Mouse (Mus musculus) kidney, postnatal 4 days (tissue): Measurements from ENCODE around the gene Plekhf1.

Source experiments
- DNase-seq, 2 experiments: peaks; one replicate each; pipeline ENCODE4 v3.0.0; 2021; ENCODE audit warnings: mixed read lengths in 2 of 2

The Plekhf1 gene

DNA sequence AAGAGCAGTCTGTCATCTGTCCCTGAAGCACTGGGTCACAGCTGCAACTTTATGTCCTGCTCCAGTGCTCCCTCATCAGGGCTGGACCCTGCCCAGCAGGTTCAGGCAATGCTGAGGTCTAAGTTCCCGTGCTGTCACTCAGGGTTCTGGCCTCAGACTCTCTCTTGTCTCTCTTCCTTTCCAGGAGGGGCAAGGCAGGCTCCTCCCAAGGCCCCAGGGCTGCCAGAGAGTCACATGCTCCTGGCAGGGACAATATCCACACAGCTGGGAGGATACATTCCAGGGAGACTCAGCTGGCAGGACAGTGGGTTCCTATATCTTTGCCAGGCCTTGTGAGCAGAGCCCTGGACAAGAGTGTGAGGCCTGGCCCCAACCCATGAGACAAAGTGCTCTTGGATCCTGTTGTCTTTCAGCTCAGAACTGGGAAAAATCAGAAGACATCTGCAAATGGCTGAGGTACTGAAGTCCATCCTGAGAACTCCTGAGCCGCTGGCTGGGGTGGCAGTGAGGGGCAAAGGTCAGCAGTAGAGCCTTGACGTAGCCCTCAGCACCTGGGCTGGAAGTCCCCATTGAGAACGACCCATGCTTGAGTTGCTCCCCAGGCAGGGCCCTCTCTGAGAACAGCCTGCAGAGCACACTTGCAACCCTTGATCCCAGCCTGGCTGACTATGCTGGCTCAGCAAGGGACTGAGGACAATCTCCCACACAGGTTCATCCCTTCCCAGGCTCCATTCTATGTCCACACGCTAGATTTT lies 10.2 kb downstream of the Plekhf1 start:
- peak; percentile 66 to 78 for DNase-seq

DNA sequence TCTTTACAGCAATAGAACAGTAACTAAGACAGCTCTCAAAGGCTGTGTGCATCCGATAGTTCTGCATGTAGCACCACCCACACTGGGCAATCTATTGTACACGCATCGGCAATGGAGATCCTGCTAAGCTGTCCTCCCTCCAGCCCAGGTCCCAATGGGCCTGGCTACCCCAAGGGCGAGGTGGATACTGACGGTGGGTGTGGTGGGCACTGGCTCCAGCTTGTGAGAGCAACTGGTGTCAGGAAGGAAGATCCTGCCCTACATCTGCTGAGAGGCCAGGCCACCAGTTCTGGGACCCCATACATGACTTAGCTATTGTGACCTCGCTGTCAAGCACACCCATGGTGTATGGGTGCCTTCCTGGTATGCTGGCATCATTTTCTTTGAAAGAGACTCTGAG lies 12.1 kb downstream of the Plekhf1 start:
- DNase-seq: no peak

DNA sequence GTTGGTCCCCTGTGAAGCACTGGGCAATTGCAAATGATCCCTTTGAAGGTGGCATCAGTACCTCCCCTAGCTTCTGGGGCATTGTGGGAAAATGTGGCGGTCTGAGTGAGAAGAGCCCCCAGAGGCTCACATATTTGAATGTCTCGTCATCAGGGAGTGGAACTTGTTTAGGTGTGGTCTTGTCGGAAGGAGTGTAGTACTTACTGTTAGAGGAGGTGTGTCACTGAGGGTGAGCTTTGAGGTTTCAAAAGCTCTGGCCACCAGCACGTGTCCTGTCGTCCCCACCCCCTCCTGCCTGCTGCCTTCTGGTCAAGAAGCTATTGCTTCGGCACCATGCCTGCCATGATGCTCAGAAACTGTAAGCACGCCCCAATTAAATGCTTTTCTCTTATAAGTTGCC lies 12.5 kb downstream of the Plekhf1 start:
- no peak for DNase-seq

DNA sequence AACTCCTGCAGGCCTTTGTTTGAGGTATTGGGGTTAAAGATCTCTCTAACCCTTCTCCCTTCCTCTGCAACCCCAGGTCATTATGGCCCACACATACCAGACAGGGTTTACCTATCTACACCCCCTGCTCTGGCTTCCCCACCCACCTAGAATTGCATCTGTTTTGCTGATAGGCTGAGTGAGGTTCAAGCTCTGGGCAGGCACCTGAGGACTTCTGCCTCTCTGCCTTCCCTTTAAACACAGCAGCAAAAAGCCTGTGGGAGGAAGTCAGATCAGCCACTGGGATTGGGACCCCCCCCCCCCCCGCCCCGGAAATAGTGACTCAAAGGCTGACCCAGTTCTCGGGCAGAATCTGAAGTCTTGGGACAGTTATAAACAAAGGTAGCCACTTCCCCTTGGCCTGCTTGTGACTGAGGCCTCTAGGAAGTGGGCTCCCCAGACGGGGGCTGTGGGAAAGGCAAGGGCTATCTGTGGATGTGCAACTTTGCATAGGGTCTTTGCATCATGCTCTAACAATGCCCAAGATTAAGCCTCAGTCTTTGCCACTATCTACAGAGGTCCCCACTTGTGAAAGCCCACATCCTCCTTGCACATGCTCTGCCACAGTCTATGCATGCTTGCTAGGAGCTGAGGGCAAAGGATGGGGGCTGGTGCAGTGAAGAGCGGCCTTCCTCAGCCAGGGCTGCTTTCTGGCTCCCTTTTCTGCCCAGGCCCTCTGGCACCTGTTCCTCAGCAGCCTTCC lies 13.2 kb downstream of the Plekhf1 start:
- DNase-seq: no peak

DNA sequence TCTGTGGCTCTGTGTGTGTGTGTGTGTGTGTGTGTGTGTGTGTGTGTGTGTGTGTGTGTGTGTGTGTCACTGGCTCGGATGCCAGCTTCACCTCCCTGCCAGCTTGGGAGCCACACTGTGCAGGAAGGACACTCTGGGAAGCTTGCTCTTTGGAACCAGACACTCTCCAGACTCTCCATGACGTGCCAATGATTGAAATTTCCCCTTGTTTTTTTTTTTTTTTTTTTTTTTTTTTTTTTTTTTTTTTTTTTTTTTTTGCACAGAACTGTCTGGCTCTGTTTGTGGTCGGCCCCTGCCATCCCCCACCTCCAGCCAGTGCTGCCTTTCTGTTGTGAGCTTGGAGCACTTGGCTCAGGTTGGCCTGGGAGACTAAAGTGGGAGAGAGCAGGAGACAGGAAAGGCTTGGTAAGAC lies 15.2 kb downstream of the Plekhf1 start:
- peak in 1 of 2 experiments; percentile 14 for DNase-seq

DNA sequence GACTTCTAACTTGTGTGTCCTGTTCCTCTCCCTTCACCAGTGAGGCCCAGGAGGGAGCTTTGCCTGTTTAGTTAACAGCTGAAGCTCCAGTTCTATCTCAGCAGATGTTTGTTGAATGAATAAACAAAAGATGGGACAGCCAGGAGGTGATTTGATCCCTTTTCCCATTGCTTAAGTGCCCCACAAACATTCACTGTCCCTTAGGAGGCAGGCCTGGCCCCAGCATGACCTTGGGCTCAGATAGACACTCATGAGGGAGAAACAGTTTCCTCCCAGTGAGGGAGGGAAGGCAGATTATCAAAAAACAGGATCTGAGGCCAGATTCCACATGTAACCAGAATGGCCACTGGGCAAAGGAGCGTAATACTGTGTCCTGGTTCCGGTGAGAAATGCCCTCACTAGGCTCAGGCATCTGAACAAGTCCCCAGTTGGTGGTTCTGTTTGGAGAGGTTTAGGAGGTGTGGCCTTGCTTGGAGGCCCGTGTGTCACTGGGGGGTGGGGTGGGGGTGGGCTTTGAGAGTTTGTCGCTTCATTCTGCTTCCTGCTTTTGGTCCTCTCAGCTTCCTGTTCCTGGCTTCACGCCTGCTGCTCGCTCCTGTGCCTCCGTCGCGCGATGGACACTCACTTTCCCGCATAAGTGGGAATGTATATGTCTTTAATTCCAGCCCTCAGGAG lies 18.2 kb downstream of the Plekhf1 start:
- DNase-seq: no peak

DNA sequence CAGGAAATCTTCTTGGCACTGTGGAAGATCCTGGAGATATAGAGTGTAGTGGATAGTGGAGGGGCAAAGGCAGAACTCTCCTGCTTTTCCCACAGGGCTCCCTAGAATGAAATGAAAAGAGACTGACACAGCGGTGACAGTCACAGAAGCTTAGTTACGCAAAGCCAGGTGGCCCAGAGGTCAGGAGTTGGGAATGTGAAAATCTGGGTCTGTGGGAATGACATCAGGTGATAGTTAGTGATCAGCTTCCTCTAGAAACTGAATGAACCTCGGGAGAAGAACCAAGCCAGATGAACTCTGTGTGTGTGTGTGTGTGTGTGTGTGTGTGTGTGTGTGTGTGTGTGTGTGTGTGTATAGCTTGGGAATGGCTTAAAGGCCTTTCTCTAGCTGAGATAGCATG lies 18.8 kb downstream of the Plekhf1 start:
- no peak for DNase-seq

DNA sequence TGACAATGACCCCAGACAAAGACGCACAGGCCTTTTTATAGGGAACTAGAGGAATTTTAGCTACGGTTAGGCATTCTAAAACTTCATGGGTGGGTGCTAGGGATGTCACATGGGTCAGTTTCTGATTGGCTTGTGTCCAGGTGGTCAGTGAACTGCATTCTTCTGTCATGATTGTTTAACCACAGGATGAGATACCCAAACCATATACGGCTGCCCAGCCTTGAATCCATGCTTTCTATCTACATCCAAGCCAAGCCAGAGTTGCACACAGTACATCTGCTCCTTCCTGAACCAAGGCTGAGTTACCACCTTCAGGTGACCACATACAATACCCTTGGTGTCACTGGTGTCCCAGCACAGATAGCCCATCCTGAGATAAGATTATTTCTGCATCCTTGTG lies 21.3 kb downstream of the Plekhf1 start:
- no peak for DNase-seq

DNA sequence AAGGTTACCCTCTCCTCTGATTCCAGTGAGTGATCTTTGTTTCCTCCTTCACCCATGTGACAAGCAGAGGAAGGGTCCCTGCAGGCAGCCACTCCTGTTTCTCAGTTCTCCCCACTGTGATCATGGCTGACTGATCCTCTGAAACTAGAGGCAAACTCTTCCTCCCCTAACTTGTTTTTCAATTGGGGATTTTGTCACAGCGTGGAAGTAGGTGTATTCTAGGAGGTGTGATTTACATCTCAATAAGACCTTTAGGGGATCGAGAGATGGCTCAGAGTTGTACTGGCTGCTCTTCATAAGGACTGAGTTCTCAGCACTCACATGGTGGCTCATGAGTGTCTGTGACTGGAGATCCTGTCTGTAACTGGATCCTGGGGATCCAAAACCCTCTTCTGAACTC lies 22.0 kb downstream of the Plekhf1 start:
- no peak for DNase-seq

DNA sequence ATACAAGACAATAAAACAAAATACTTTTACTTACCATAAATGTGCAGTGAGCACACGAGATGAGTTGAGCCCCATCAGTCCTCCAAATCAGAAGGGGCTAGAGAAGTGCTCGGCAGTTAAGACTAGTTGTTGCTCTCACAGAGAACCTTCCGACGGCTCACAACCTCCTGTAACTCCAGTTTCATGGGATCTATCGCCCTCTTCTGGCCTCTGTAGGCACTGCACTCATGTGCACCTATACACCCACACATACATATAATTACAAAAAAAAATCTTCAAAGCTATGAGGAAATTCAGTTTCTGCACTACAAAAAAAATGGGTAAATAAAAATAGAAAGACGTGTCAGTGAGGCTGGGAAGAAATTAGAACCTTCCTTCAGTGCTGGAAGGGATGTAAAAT lies 23.5 kb downstream of the Plekhf1 start:
- peak in 1 of 2 experiments; percentile 27 for DNase-seq

DNA sequence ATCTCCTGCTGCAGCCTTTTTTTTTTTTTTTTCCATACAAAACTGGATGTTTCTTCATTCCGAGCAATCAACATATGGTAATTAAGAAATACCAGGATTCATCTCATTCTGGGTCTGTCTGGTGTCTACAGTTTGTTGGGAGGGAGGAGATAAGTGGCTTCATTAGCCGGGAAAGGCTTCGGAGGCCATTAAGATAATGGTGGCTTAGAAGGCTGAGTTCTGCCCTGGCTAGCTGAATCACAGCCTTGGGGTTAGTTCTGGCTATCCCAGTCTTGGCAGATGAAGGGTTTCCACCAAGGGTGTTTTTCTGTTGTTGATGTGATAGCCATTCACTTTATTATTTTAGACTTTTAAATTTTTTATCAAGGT lies 26.5 kb downstream of the Plekhf1 start:
- no peak for DNase-seq

DNA sequence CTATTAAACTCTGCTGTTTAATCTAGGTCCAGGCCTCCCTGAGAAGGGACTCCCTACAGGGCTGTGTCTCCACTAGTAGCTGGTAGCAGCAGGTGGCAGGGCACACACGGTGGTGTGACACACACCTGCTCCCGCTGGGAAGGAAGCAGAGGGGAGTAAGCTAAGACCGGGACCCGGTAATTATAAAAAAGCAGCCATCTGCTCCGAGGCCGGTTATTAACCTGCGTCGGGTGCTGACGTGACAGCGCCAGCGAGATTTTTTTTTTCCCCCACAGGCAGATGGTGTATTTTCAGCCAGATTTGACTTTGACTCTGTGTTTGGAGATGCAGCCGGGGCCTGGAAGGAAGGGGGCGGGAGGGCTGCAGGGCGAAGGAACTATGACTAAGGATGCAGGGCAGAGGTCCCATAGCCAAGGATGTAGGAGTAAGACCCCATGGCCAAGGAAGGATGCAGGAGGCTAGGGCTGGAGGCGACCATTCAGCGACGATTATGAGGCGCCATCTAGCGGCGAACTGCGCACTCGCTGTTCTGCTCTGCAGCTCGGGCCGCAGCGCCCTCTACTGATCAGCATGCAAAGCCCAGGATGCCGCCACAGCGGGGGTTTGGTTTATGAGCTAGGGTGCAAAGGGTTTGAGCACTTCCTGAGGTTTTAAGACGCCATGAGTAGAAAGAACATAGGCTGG lies 27.1 kb downstream of the Plekhf1 start:
- DNase-seq: peak; percentile 94

DNA sequence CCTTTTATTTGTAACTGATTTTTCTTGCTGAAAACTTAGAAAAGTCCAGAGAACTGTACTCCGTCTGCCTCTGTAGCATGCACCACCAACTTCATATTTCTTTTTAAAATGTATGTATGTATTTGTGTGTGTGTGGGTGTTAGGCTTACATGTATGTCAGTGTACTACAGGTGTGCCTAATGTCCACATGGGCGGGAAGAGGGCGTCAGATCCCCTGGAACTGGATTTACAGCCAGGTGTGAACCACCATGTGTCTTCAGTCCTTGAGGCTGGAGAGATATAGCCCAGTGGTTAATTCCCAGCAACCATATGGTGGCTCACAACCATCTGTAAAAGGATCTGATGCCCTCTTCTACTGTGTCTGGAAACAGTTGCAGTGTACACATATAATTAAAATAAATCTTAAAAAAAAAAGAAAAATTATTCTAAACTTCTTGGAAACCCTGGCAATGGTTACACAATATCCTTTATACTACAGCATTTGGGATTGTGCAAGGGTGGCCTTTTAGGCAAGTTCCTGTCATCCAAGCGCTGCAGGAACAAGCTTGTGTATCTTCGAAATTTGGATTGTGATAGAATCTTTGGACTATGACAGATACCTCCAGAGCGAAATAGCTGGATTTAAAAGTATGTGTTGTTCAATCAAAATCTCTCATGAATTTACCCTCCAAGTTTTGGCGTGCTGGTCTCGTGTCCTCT lies 27.8 kb downstream of the Plekhf1 start:
- no peak for DNase-seq

DNA sequence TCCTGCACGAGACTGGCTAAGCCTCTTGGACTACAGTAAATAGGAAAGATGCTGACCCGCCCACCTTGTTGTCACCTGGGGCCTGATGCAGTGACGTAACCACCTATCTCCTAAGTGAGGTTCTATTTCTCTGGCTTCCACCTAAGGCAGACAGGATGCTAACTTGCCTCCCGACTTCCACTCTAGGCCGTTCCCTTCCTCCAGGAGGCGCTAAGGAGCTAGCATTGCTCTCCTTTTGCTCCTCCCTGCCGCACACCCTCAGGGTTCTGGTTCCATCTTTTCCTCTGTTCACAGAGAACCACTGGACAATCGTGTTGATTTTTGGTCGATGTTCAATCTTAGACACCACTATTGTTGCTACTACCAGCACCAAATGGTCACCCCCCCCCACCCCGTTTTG lies 36.2 kb downstream of the Plekhf1 start:
- DNase-seq: peak; percentile 37 to 57

DNA sequence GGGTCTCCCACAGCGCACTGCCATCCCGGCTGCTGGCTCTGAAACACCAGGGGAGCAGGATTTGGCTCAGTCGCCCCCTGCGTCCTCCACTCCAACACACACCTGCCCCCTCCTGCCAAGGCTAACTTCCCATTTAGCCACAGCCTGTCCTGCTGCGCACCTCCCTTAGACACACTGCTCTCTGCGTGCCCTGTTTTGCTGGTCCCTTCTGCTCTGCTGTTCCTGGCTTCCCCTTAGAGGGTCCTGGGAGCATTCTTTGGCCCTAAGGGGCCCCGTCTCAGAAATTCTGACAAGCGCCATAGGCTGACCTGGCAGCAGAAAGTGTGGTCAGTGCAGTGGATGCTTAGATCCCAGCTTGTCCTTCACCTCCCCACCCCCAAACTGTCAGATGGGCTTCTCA lies 36.7 kb downstream of the Plekhf1 start:
- no peak for DNase-seq

DNA sequence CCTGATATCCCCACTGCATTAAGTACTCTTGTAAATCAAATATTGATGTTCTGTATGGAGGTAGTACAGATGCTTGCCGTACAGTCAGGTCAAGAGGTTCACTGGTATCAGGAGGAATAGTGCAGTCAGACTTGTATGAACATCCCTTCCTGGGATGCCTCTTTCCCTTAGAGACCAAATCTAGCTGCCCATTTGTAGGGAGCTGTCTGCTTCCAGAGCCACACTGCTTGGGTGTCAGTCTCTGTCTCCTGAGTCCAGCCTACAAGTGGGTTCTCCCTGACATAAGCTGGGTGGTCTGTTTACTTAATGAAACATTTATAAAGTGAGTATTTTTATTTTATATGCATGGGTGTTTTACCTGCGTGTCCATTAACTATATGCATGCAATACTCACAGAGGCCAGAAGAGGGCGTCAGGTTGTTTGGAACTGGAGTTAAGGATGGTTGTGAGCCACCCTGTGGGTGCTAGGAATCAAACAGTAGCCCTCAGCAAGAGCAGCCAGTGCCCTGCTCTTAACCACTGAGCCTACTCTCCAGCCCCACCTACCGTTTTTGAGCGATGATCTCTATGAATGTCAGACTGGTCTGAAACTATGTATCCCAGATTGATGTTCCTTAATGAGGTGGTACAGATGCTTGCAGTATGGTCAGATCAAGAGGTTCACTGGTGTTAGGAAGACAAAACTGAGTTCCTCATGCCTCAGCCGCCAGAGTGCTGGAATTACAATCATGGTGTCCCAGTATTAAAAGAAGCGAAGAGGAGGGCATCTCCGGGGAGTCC lies 37.6 kb downstream of the Plekhf1 start:
- DNase-seq: no peak

DNA sequence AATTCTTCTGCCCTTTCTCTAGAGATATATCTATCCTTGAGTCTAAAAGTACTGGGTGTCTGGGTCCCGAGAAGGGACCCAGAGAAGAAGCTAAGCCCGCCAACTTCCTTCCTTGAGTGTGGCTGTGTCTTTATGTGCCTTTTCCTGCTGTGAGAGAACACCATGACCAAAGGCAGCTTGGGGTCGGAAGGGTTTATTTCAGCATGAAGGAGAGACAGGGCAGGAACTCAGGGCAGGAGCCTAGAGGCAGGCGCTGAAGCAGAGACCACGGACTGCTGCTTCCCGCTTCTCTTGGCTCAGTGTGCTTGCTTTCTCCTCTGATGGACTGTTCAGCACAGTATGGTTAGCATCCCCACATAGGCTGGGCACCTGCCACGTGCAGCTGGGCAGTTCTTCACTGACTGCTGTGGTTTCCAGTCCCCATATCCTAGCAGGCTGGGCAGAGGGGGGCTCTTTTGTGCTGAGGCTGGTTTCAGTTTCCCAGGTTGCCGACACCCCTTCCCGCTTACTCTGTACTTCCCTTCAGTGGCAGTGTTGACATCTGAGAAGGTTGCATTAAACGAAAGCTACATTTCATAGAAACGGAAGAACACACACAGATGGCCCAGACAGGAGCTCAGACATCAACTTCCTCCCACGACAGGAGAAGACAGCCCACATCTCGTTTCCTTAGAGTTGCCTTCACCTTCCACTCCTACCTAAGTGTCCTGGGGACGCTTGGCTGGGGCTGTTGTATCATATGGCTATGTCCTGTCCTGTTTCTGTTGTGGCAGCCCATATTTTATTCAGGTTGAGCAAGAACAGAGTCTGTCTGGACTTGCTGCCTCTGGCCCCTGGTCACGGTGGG lies 38.5 kb downstream of the Plekhf1 start:
- peak in 1 of 2 experiments; percentile 11 for DNase-seq

DNA sequence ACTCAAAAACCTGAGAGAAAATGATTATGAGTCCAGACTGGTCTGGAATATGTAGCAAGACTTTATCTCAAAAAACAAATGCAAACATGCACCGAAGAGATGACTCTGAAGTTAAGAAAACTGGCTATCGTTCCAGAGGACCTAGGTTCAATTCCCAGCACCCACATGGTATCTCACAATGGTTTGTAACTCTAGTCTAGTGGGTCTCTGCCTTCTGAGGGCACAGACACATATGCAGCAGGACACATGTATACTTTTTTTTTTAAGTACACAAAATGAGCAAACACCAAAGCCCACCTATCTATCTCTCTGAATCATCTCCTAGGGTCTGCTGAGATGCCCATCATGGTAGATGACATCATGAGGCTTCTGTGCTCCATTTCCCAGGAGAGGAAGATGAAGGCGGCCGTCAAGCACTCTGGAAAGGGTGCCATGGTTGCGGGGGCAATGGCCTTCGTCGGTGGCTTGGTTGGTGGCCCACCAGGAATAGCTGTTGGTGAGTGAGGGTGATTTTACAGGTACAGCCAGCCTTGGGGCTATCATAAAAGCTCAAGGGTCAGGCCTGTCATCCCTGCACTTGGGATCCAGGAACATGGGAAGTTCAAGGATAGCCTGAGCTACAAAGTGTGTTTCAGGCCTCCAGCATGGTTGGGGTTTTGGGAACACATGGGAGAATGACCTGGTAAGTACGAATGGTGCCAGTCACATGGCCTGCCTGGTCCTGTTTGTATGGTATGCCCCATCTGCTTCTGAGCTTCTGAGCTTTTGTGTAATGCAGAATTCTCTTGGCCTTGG lies 39.3 kb downstream of the Plekhf1 start:
- no peak for DNase-seq

DNA sequence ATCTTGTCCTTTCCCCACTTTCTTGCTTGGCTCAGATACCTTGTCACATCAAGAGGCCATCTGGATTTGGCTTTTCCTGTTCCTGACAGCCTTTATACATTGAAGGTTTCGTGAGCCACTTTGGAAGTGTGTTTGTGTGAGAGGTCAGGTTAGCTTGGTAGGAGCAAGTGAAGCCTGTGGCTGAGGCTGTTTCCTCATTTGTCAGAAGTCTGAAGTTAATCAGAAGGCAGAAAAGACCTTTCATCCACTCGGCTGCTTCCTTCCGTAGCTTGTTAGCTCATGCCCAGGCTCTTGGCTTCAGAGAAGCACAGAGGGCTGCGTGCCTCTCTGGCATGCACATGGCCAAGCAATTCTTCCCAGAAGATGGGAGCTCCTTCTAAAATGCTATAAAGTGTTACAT lies 40.0 kb downstream of the Plekhf1 start:
- DNase-seq: no peak

DNA sequence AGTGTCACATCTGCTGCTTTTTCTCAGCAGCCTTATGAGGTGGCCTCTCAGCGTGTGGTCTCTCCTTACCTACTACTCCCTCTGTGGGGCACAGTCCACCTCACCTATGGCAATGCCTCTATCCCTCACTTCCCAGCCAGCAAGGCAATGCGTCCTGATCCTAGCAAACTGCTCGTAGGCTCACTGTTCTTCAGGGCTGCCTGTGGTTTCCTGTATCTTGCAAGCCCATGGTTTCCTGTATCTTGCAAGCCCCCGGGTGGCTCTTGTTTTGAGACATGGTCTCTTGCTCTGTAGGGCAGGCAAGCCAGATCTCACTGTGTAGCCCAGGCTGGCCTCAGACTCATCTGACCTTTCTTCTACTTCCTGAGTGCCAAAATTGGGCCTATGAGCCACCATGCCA lies 41.0 kb downstream of the Plekhf1 start:
- DNase-seq: no peak
